7 mouse cellular contexts compared by ENCODE assay signal in the genomic region with DNA sequence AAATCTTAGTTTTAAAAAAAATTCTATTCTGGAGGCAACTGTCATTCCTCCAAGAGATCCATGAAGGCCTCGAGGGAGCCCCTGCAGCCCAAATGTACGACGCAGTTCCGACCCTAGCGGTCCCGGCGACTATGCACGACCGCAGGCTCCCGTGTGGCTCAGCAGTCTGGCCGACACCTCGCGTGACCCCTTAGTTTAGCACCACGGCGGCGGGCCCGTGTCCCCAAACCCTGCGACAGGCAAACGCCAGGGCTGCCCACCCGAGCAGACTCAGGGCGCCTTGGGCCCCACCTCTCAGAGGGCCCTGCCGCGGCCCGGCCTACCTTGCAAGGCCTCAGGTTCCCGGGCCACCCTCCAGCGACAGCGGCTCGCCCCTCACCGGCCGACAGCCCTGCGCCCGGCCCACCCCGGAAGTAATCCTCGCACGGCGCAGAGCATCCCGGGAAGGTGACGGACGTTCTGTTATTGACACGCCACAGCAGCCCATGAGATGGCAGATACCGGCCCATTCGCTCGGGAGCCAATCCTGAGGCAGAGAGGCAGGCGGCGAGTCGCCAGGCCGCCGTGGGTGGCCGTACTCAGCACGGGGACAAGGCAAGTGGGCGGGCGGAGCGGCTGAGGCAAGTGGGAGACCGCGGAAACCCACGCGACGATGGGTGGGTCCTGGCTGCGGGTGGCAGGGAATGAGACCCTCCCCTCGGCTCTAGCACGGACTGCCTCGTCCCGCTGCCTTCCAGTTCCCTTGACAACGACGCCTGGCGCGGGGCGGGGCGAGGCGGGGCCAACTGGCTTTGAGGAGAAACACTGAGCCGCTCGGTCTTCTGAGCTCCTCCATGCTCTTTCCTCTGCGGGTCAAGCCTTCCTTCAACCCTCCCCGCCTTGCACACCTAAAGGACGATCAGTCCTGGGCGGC. TPM values are rescaled to one million over a fixed set of nuclear protein-coding genes. Genes with fewer than 3 reads are reported as not detected.
DNase-seq lines count a peak whose midpoint lies in the region; ATAC-seq and TF ChIP-seq lines count a peak whose summit lies in the region.

TSS of gene Anks3 (minus strand) at position 409 of the 913 bp plus-strand sequence.

- no peaks in the 10 kb centered on the region for H3K27me3 ChIP-seq in embryonic facial prominence, embryonic 12.5 days
- H3K27me3 ChIP-seq in kidney, adult 2 months (replicated peaks; ENCODE audit: control insufficient read depth, insufficient read depth, low read length): no peaks in the 10 kb centered on the region
- no peaks in the 10 kb centered on the region for H3K27me3 ChIP-seq in limb, embryonic 12.5 days
- no peaks in the 10 kb centered on the region for H3K27me3 ChIP-seq in midbrain, embryonic 15.5 days (replicated peaks)
- H3K27me3 ChIP-seq in spleen, adult 2 months (ENCODE audit: control insufficient read depth, insufficient read depth, low read length): no peaks in the 10 kb centered on the region

- peak within 1 kb of the TSS; percentile 77 for H3K27ac ChIP-seq in embryonic facial prominence, embryonic 12.5 days
- peak within 1 kb of the TSS; percentile 37 for H3K27ac ChIP-seq in kidney, adult 2 months (ENCODE audit: insufficient read depth, low read depth, low read length)
- peak within 1 kb of the TSS; percentile 70 for H3K27ac ChIP-seq in limb, embryonic 12.5 days
- H3K27ac ChIP-seq in midbrain, embryonic 15.5 days: peak within 1 kb of the TSS; percentile 91
- peak within 1 kb of the TSS; percentile 65 for H3K27ac ChIP-seq in spleen, adult 2 months (ENCODE audit: insufficient read depth, low read length)

- peaks cover 9% of the 10 kb centered on the region for H3K36me3 ChIP-seq in embryonic facial prominence, embryonic 12.5 days
- no peaks in the 10 kb centered on the region for H3K36me3 ChIP-seq in kidney, adult 2 months (ENCODE audit: control insufficient read depth, insufficient read depth, low read length)
- peaks cover 14% of the 10 kb centered on the region; the same call in 1 of the 2 replicates for H3K36me3 ChIP-seq in limb, embryonic 12.5 days
- H3K36me3 ChIP-seq in midbrain, embryonic 15.5 days (replicated peaks): no peaks in the 10 kb centered on the region
- H3K36me3 ChIP-seq in spleen, adult 2 months (ENCODE audit: control insufficient read depth, insufficient read depth, low read length): no peaks in the 10 kb centered on the region

- H3K4me3 ChIP-seq in embryonic facial prominence, embryonic 12.5 days: peak within 1 kb of the TSS; percentile 95
- peak within 1 kb of the TSS; percentile 82 for H3K4me3 ChIP-seq in kidney, adult 2 months (ENCODE audit: insufficient read depth, low read depth, low read length)
- peak within 1 kb of the TSS; percentile 90 for H3K4me3 ChIP-seq in limb, embryonic 12.5 days (replicated peaks)
- peak within 1 kb of the TSS; percentile 94 for H3K4me3 ChIP-seq in midbrain, embryonic 15.5 days
- peak within 1 kb of the TSS; percentile 81 for H3K4me3 ChIP-seq in spleen, adult 2 months (ENCODE audit: extremely low read depth, insufficient read depth, insufficient read length)

- under 1% methylated on average over 76 of the region's 76 CpGs for WGBS in embryonic facial prominence, embryonic 12.5 days
- under 1% methylated on average over 76 of the region's 76 CpGs for WGBS in kidney, adult 2 months
- under 1% methylated on average over 76 of the region's 76 CpGs for WGBS in limb, embryonic 12.5 days
- under 1% methylated on average over 75 of the region's 76 CpGs for WGBS in midbrain, embryonic 15.5 days
- WGBS in spleen, adult 2 months: under 1% methylated on average over 76 of the region's 76 CpGs

- peak; percentile 99 for ATAC-seq in embryonic facial prominence, embryonic 12.5 days (ENCODE audit: insufficient number of reproducible peaks, insufficient read depth, low FRiP score, low TSS enrichment)
- peak; percentile 97 for ATAC-seq in limb, embryonic 12.5 days (ENCODE audit: insufficient number of reproducible peaks, insufficient read depth, low FRiP score, low TSS enrichment, low read depth)
- peak; percentile 98 for ATAC-seq in midbrain, embryonic 15.5 days (replicated peaks)

- H3K4me1 ChIP-seq in embryonic facial prominence, embryonic 12.5 days: peaks cover 17% of the 10 kb centered on the region
- H3K4me1 ChIP-seq in kidney, adult 2 months (ENCODE audit: control insufficient read depth, insufficient read depth, low read length): peaks cover 4% of the 10 kb centered on the region; the same call in 1 of the 2 replicates
- peaks cover 24% of the 10 kb centered on the region for H3K4me1 ChIP-seq in limb, embryonic 12.5 days (replicated peaks)
- peaks cover 26% of the 10 kb centered on the region for H3K4me1 ChIP-seq in midbrain, embryonic 15.5 days
- H3K4me1 ChIP-seq in spleen, adult 2 months (ENCODE audit: control insufficient read depth, insufficient read depth, insufficient read length): peaks cover 19% of the 10 kb centered on the region; the same call in 1 of the 2 replicates

- peak; percentile 49 for TF ChIP-seq POLR2A in kidney, adult 2 months (IDR thresholded peaks at IDR 0.05; ENCODE audit: low read depth, low read length)
- peak; percentile 13; the same call in 1 of the 2 replicates for TF ChIP-seq POLR2A in spleen, adult 2 months (IDR thresholded peaks at IDR 0.05; ENCODE audit: low read depth, low read length)

- DNase-seq in adrenal gland, postnatal 25 days: peak; percentile 97
- DNase-seq in heart, adult 18-20 months: peak; percentile 98 to 99
- peak; percentile 99 for DNase-seq in kidney, adult 2 months
- peak; percentile 78 to 96 for DNase-seq in spleen, adult 2 months (ENCODE audit: low read depth in 1 of 2, low spot score in 2 of 2)

- H3K4me2 ChIP-seq in embryonic facial prominence, embryonic 12.5 days (replicated peaks): peak within 1 kb of the TSS; percentile 77
- H3K4me2 ChIP-seq in limb, embryonic 12.5 days: peak within 1 kb of the TSS; percentile 84
- H3K4me2 ChIP-seq in midbrain, embryonic 15.5 days: peak within 1 kb of the TSS; percentile 87

- TF ChIP-seq CTCF in kidney, adult 2 months (conservative IDR thresholded peaks at IDR 0.05; ENCODE audit: insufficient read depth, insufficient read length, low read depth, low read length): no peak
- 0 out of 2 replicates have a peak, but pooled peaks have one; percentile 0 for TF ChIP-seq CTCF in spleen, adult 2 months (IDR thresholded peaks at IDR 0.05; ENCODE audit: extremely low read depth, insufficient read depth, insufficient read length, insufficient replicate concordance)

- H3K9me3 ChIP-seq in embryonic facial prominence, embryonic 12.5 days: no peaks in the 10 kb centered on the region
- H3K9me3 ChIP-seq in limb, embryonic 12.5 days: no peaks in the 10 kb centered on the region
- no peaks in the 10 kb centered on the region for H3K9me3 ChIP-seq in midbrain, embryonic 15.5 days

- H3K9ac ChIP-seq in embryonic facial prominence, embryonic 12.5 days: peak within 1 kb of the TSS; percentile 92
- H3K9ac ChIP-seq in limb, embryonic 12.5 days (replicated peaks): peak within 1 kb of the TSS; percentile 81
- H3K9ac ChIP-seq in midbrain, embryonic 15.5 days: peak within 1 kb of the TSS; percentile 93

RNA-seq across cellular contexts. Expression of gene Anks3, which starts in this region (rescaled TPM):
- total RNA-seq in adrenal gland, postnatal 25 days (2021): 48.5 and 51.3 TPM in 2 replicates
- 64.3 and 69.2 TPM in 2 replicates for polyA plus RNA-seq in embryonic facial prominence, embryonic 12.5 days (2016; fragmentation: Nextera tagmentation; extraction: Ambion mirVana)
- 10 to 100 TPM; 11.3 to 14.7 TPM for total RNA-seq in heart, adult 18-20 months (2021)
- polyA plus RNA-seq in kidney, adult 2 months (2012; rRNA removed): 50.7 and 61.1 TPM in 2 replicates
- polyA plus RNA-seq in limb, embryonic 12.5 days (2016; fragmentation: Nextera tagmentation; extraction: Ambion mirVana): 63.0 and 67.6 TPM in 2 replicates
- polyA plus RNA-seq in midbrain, embryonic 15.5 days (2015; fragmentation: Nextera tagmentation; extraction: Ambion mirVana): 80.0 and 86.3 TPM in 2 replicates
- 51.5 and 56.3 TPM in 2 replicates for polyA plus RNA-seq in spleen, adult 2 months (2012; rRNA removed)

Comparison
In these comparisons a context has a peak if more than half of its experiments do, and no peak if none do; other contexts are left out.
1. Peak in every context shown above with its lines: DNase-seq, ATAC-seq, H3K4me3 ChIP-seq and H3K27ac ChIP-seq.
2. H3K27ac ChIP-seq: peak in every context shown above with its lines; median percentile 91 in midbrain, embryonic 15.5 days; 77 in embryonic facial prominence, embryonic 12.5 days; 70 in limb, embryonic 12.5 days; 65 in spleen, adult 2 months; 37 in kidney, adult 2 months.